ENCODE assay signal across 8 mouse cellular contexts in the genomic region with DNA sequence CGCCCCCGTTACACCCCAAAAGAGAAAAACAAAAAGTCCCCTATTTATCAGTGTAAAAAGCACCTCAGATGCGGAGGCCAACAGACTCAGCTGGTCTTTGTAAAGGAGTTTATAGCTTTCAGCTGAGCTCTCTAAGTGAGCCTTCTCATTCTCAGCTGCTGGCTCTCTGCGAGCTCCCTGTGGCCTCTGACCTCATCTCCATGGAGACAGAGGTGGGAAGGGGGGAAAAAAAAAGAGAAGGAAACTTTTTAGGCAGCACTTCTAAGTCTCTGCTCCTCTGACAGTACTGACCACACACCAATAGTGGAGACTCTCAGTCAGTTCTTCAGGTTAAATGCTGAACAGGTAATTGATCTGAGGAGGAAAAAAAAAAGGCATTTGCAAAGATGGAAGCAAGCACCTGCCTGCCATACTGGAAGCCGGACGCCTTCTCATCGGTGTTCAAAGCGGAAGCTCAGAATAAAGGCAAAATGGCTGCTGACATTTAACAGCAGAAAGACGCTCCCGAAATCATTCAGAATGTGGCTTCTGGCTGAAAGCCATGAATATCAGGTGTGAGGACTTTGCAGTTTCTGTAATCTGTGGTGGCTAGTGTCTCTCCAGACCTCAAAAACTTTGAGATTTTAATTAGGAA. TPM values are rescaled to one million over a fixed set of nuclear protein-coding genes. Genes with fewer than 3 reads are reported as not detected.
DNase-seq lines count a peak whose midpoint lies in the region; ATAC-seq and TF ChIP-seq lines count a peak whose summit lies in the region.

No protein-coding gene starts in this region.

- peak overlapping the region; percentile 6; the same call in 1 of the 2 replicates for H3K4me2 ChIP-seq in forebrain, postnatal 0 days (ENCODE audit: low read depth)
- no peak overlapping the region for H3K4me2 ChIP-seq in lung, postnatal 0 days (replicated peaks; ENCODE audit: low read depth, low read length)
- no peak overlapping the region for H3K4me2 ChIP-seq in stomach, postnatal 0 days (replicated peaks; ENCODE audit: low read depth)
- H3K4me2 ChIP-seq in liver, embryonic 11.5 days, result no peak overlapping the region

- no peaks in the 10 kb centered on the region for H3K36me3 ChIP-seq in heart, embryonic 10.5 days
- H3K36me3 ChIP-seq in forebrain, postnatal 0 days (ENCODE audit: insufficient read depth), result no peaks in the 10 kb centered on the region
- no peaks in the 10 kb centered on the region for H3K36me3 ChIP-seq in lung, postnatal 0 days (ENCODE audit: insufficient read depth, low read length)
- H3K36me3 ChIP-seq in stomach, postnatal 0 days (ENCODE audit: control insufficient read depth, insufficient read depth, low read length), result no peaks in the 10 kb centered on the region
- H3K36me3 ChIP-seq in liver, embryonic 11.5 days (ENCODE audit: control insufficient read depth, insufficient read depth, low read length), result no peaks in the 10 kb centered on the region

- peaks cover 10% of the 10 kb centered on the region for H3K4me1 ChIP-seq in heart, embryonic 10.5 days
- H3K4me1 ChIP-seq in forebrain, postnatal 0 days (ENCODE audit: insufficient read depth), result no peaks in the 10 kb centered on the region; the same call in 1 of the 2 replicates
- H3K4me1 ChIP-seq in lung, postnatal 0 days (ENCODE audit: insufficient read depth, low read depth, low read length), result no peaks in the 10 kb centered on the region; the same call in 1 of the 2 replicates
- no peaks in the 10 kb centered on the region; the same call in 1 of the 2 replicates for H3K4me1 ChIP-seq in stomach, postnatal 0 days (replicated peaks; ENCODE audit: control insufficient read depth, insufficient read depth)
- no peaks in the 10 kb centered on the region for H3K4me1 ChIP-seq in liver, embryonic 11.5 days (replicated peaks; ENCODE audit: control insufficient read depth, insufficient read depth, low read length)

- no peak overlapping the region for H3K4me3 ChIP-seq in heart, embryonic 10.5 days
- no peak overlapping the region for H3K4me3 ChIP-seq in forebrain, postnatal 0 days (ENCODE audit: low read depth, low read length)
- H3K4me3 ChIP-seq in lung, postnatal 0 days (ENCODE audit: low read depth, low read length), result no peak overlapping the region
- H3K4me3 ChIP-seq in stomach, postnatal 0 days (ENCODE audit: low read depth, low read length), result no peak overlapping the region
- no peak overlapping the region for H3K4me3 ChIP-seq in liver, embryonic 11.5 days (ENCODE audit: low read depth, low read length)

- ATAC-seq in forebrain, postnatal 0 days, result peak; percentile 60
- no peak for ATAC-seq in lung, postnatal 0 days
- ATAC-seq in stomach, postnatal 0 days (ENCODE audit: low FRiP score, low TSS enrichment), result peak; percentile 60; the same call in 1 of the 2 replicates
- ATAC-seq in liver, embryonic 11.5 days (replicated peaks; ENCODE audit: low FRiP score), result no peak

- H3K27ac ChIP-seq in heart, embryonic 10.5 days, result no peak overlapping the region
- H3K27ac ChIP-seq in forebrain, postnatal 0 days (ENCODE audit: low read depth, low read length), result no peak overlapping the region
- H3K27ac ChIP-seq in lung, postnatal 0 days (ENCODE audit: low read length), result no peak overlapping the region
- no peak overlapping the region for H3K27ac ChIP-seq in stomach, postnatal 0 days (replicated peaks)
- no peak overlapping the region for H3K27ac ChIP-seq in liver, embryonic 11.5 days (ENCODE audit: low read depth, low read length)

- H3K27me3 ChIP-seq in heart, embryonic 10.5 days (ENCODE audit: insufficient read depth, poor library complexity, severe bottlenecking), result 0 out of 2 replicates have a peak, but pooled peaks cover 4% of the 10 kb centered on the region
- H3K27me3 ChIP-seq in forebrain, postnatal 0 days (ENCODE audit: insufficient read depth, low read length), result no peaks in the 10 kb centered on the region
- H3K27me3 ChIP-seq in lung, postnatal 0 days (replicated peaks; ENCODE audit: insufficient read depth, low read length), result no peaks in the 10 kb centered on the region
- no peaks in the 10 kb centered on the region for H3K27me3 ChIP-seq in stomach, postnatal 0 days (ENCODE audit: control insufficient read depth, insufficient read depth, low read length)
- no peaks in the 10 kb centered on the region for H3K27me3 ChIP-seq in liver, embryonic 11.5 days (replicated peaks; ENCODE audit: control insufficient read depth, insufficient read depth, low read length)

- TF ChIP-seq CTCF in forebrain, postnatal 0 days (IDR thresholded peaks at IDR 0.05; ENCODE audit: low read depth), result no peak
- TF ChIP-seq CTCF in lung, postnatal 0 days (IDR thresholded peaks at IDR 0.05), result no peak
- no peak for TF ChIP-seq CTCF in stomach, postnatal 0 days (IDR thresholded peaks at IDR 0.05; ENCODE audit: low read depth)

- WGBS in heart, embryonic 10.5 days, result 56% methylated on average over 10 of the region's 10 CpGs
- WGBS in forebrain, postnatal 0 days, result 11% methylated on average over 10 of the region's 10 CpGs
- WGBS in lung, postnatal 0 days, result 47% methylated on average over 10 of the region's 10 CpGs
- 40% methylated on average over 10 of the region's 10 CpGs for WGBS in stomach, postnatal 0 days
- WGBS in liver, embryonic 11.5 days, result 58% methylated on average over 10 of the region's 10 CpGs

- DNase-seq in heart, adult 8-10 months (ENCODE audit: low spot score), result peak; percentile 31
- DNase-seq in heart, embryonic 10.5 days (ENCODE audit: low spot score), result no peak
- DNase-seq in NIH3T3 (ENCODE audit: low read depth), result peak; percentile 37
- peak; percentile 41 for DNase-seq in forebrain, postnatal 0 days
- peak; percentile 24 for DNase-seq in lung, postnatal 0 days (ENCODE audit: low spot score)
- no peak for DNase-seq in stomach, postnatal 0 days (ENCODE audit: low spot score)
- no peak for DNase-seq in liver
- DNase-seq in liver, embryonic 11.5 days (ENCODE audit: low spot score), result no peak

- H3K9me3 ChIP-seq in heart, embryonic 10.5 days, result no peaks in the 10 kb centered on the region
- no peaks in the 10 kb centered on the region for H3K9me3 ChIP-seq in forebrain, postnatal 0 days (ENCODE audit: low read length)
- no peaks in the 10 kb centered on the region for H3K9me3 ChIP-seq in lung, postnatal 0 days (ENCODE audit: low read length)
- H3K9me3 ChIP-seq in stomach, postnatal 0 days (ENCODE audit: control insufficient read depth, low read length), result no peaks in the 10 kb centered on the region
- no peaks in the 10 kb centered on the region for H3K9me3 ChIP-seq in liver, embryonic 11.5 days (ENCODE audit: control insufficient read depth, low read length)

- no peak overlapping the region for H3K9ac ChIP-seq in forebrain, postnatal 0 days
- H3K9ac ChIP-seq in lung, postnatal 0 days (replicated peaks; ENCODE audit: low read depth), result no peak overlapping the region
- H3K9ac ChIP-seq in stomach, postnatal 0 days (ENCODE audit: low read length), result no peak overlapping the region
- no peak overlapping the region for H3K9ac ChIP-seq in liver, embryonic 11.5 days (ENCODE audit: low read depth, low read length)

- no peak for TF ChIP-seq EP300 in lung, postnatal 0 days (IDR thresholded peaks at IDR 0.05)
- TF ChIP-seq EP300 in stomach, postnatal 0 days (optimal IDR thresholded peaks at IDR 0.05), result no peak

RNA-seq across cellular contexts. Expression of a gene that starts 45.4 kb away (rescaled TPM):
- 100 to 1,000 TPM; 107 to 140 (median 112) TPM for total RNA-seq in heart, adult 8-10 months (2022)
- 13.6 and 14.4 TPM in 2 replicates for polyA plus RNA-seq in heart, embryonic 10.5 days (2016; fragmentation: Nextera tagmentation; extraction: Ambion mirVana)
- total RNA-seq in forebrain, postnatal 0 days (2014; rRNA removed), result 112 and 117 TPM in 2 replicates
- polyA plus RNA-seq in forebrain, postnatal 0 days (2015; fragmentation: Nextera tagmentation; extraction: Ambion mirVana), result 36.1 and 50.2 TPM in 2 replicates
- 26.3 and 28.1 TPM in 2 replicates for polyA plus RNA-seq in lung, postnatal 0 days (2015; fragmentation: Nextera tagmentation; extraction: Ambion mirVana)
- polyA plus RNA-seq in stomach, postnatal 0 days (2015; fragmentation: Nextera tagmentation; extraction: Ambion mirVana), result 36.0 and 44.6 TPM in 2 replicates
- 18.7 and 21.5 TPM in 2 replicates for polyA plus RNA-seq in liver, embryonic 11.5 days (2014; fragmentation: Nextera tagmentation; extraction: Ambion mirVana)

Comparison
In these comparisons a context has a peak if more than half of its experiments do, and no peak if none do; other contexts are left out.
1. DNase-seq: peak in heart, adult 8-10 months (single experiment), NIH3T3 (single experiment), forebrain, postnatal 0 days (single experiment) and lung, postnatal 0 days (single experiment); none in heart, embryonic 10.5 days (single experiment), stomach, postnatal 0 days (single experiment), liver (single experiment) and liver, embryonic 11.5 days (single experiment).
2. ATAC-seq: peak in forebrain, postnatal 0 days (single experiment) and stomach, postnatal 0 days (single experiment); none in lung, postnatal 0 days (single experiment) and liver, embryonic 11.5 days (single experiment).